Mouse (Mus musculus) bone marrow, adult 2 months (tissue): ENCODE data around the gene Vmn2r110.

Experiments
- CTCF ChIP-seq: fragments of 200-500 bp; IDR thresholded peaks from 2 replicates; pipeline ENCODE4 v1.5.1; 2011; ENCODE audit warnings: low read length, control low read depth; ENCODE audit not compliant: control insufficient read depth, insufficient read depth
- POLR2A ChIP-seq: fragments of 200-500 bp; IDR thresholded peaks from 2 replicates; pipeline ENCODE4 v1.6.1; 2011; ENCODE audit warnings: low read depth, mild to moderate bottlenecking, control low read depth, low read length, borderline replicate concordance; ENCODE audit not compliant: control insufficient read depth

GRCm38 (mm10) chr17:20564656-20565055 lies 31.6 kb downstream of the Vmn2r110 start, which contains the start of gene Vmn2r109:
- TF ChIP-seq POLR2A (no peak), CTCF (no peak)
